Mouse (Mus musculus) kidney, embryonic 15.5 days (tissue): ENCODE results near the gene Rbm47. TPM values are rescaled to one million over a fixed set of nuclear protein-coding genes. Genes with fewer than 3 reads are reported as not detected.
"Not testable (repeated sequence)": the region's sequence is repeated elsewhere in the genome, so short reads cannot be mapped to it uniquely, and the experiment has no call there.

Source experiments
- ATAC-seq: fragments of 200-750 bp; cut with Nextera tagmentation; replicated peaks from 2 replicates; pipeline ENCODE4 v1.8.0; 2017; ENCODE audit warnings: moderate TSS enrichment; ENCODE audit not compliant: low FRiP score
- H3K27ac ChIP-seq: fragments of 300-500 bp; sonication (generic); 2 replicates; pipeline ENCODE4 v1.5.1; 2015; ENCODE audit warnings: mild to moderate bottlenecking, inconsistent platforms
- H3K27me3 ChIP-seq: fragments of 300-500 bp; sonication (generic); 2 replicates; pipeline ENCODE4 v1.6.1; 2015; ENCODE audit warnings: inconsistent platforms
- H3K36me3 ChIP-seq: fragments of 300-500 bp; sonication (generic); 2 replicates; pipeline ENCODE4 v1.6.1; 2015; ENCODE audit warnings: inconsistent platforms
- H3K4me1 ChIP-seq: fragments of 300-500 bp; sonication (generic); 2 replicates; pipeline ENCODE4 v1.6.1; 2015; ENCODE audit warnings: inconsistent platforms
- H3K4me2 ChIP-seq: fragments of 300-500 bp; sonication (generic); 2 replicates; pipeline ENCODE4 v1.6.1; 2015; ENCODE audit warnings: moderate library complexity, mild to moderate bottlenecking, inconsistent platforms
- H3K4me3 ChIP-seq: fragments of 300-500 bp; sonication (generic); replicated peaks from 2 replicates; pipeline ENCODE4 v1.5.1; 2015; ENCODE audit warnings: mild to moderate bottlenecking, inconsistent platforms
- H3K9ac ChIP-seq: fragments of 300-500 bp; sonication (generic); 2 replicates; pipeline ENCODE4 v1.6.1; 2015; ENCODE audit warnings: mild to moderate bottlenecking, inconsistent platforms
- H3K9me3 ChIP-seq: fragments of 300-500 bp; sonication (generic); replicated peaks from 2 replicates; pipeline ENCODE4 v1.6.1; 2016; ENCODE audit warnings: inconsistent platforms
- WGBS: fragments of 180-500 bp; shearing (Covaris S2); methylation state at CpG from one replicate; pipeline ENCODE4 v1.1.7; 2015; ENCODE audit warnings: mixed read lengths; 5-methylcytosine and 5-hydroxymethylcytosine counted together
- polyA plus RNA-seq: library from polyadenylated mRNA; unstranded; fragments of >200 nt; fragmentation: Nextera tagmentation; extraction: Ambion mirVana; gene quantifications from 2 replicates; pipeline ENCODE4 v1.2.1, GENCODE M21; 2015

Gene Rbm47
- polyA plus RNA-seq, 1 experiment from 2014 or later, result 60.6 TPM

DNA sequence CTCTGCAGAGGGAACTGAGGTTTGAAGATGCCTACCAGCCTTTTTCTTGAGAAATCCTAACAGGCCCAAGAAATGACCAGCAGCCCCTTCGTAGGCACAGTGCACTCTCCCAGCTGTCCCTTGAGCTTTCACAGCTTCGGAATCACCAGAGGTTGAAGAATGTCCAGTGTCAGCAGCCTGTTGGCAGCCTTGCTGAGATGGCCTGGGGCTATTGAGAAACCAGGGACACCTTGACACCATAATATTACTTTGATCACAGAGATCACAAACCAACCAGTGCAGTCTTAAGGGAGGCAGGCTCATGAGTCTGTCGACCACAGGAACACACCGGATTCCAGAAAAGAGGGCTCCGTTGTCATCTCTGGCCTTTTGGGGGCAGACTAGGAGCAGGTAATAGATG, 171.7 kb downstream of the Rbm47 start:
- ATAC-seq, result no peak
- no peak overlapping the region for H3K9ac ChIP-seq
- H3K27me3 ChIP-seq, result no peaks in the 10 kb centered on the region
- no peak overlapping the region for H3K4me3 ChIP-seq
- peak overlapping the region; percentile 91 for H3K27ac ChIP-seq
- peaks cover 27% of the 10 kb centered on the region for H3K4me1 ChIP-seq
- 66% methylated on average over 5 of the region's 5 CpGs for WGBS
- no peak overlapping the region for H3K4me2 ChIP-seq
- no peaks in the 10 kb centered on the region for H3K9me3 ChIP-seq
- H3K36me3 ChIP-seq, result no peaks in the 10 kb centered on the region

DNA sequence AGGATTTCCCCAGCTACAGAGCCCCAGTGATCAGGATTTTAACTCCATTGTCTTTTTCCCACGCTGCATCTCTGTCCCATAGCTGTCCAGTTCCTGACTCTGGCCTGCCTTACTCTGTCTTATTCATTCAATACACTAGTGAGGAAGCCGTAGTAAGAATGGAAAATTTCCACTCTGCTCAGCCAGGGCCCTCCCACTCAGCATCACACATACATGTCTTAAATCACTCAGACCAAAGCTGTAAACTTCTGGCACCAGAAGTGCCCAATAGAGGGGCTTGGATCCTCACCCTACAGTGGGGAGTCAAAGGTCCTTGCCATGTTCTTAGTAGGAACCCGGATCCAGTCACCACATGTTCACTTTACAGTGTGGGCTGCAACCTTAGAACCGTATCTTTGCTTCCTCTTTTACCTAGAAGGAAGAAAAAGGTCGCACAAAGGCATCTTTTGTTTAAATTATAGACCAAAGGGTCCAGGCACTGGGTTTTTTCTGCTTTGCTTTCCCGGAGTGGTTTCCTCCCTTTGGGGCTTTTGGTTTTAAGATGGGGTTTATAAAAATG, 172.3 kb downstream of the Rbm47 start:
- Histone ChIP-seq H3K9ac (no peak overlapping the region), H3K4me1 (peaks cover 27% of the 10 kb centered on the region), H3K27ac (peak overlapping the region; percentile 91), H3K9me3 (no peaks in the 10 kb centered on the region), H3K4me2 (no peak overlapping the region), H3K36me3 (no peaks in the 10 kb centered on the region), H3K4me3 (no peak overlapping the region), H3K27me3 (no peaks in the 10 kb centered on the region)
- WGBS, result 12% methylated on average over 6 of the region's 6 CpGs
- peak; percentile 67 for ATAC-seq

DNA sequence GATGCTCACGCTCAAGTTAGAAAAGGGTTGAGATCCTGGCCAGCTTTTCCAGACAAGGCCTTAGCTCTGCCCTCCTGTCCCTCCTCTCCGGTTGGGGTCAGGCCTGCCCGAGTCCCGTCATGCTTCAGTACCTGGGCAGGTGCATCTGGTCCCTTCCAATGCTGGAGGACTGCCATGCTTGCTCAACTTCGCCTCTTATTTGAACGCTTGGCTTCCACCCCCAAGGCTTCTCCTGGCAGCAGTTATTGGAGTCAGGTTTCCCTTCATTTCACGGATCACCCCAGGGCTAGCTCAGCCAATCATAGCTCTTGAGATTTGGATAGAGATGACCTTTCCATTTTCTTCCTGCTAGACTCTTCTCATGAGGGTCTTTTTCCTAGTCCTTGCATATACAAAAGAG, 172.8 kb downstream of the Rbm47 start:
- no peaks in the 10 kb centered on the region for H3K27me3 ChIP-seq
- no peaks in the 10 kb centered on the region for H3K36me3 ChIP-seq
- peak overlapping the region; percentile 91 for H3K27ac ChIP-seq
- peaks cover 23% of the 10 kb centered on the region for H3K4me1 ChIP-seq
- ATAC-seq, result peak; percentile 81
- no peak overlapping the region for H3K4me2 ChIP-seq
- no peak overlapping the region for H3K4me3 ChIP-seq
- 43% methylated on average over 7 of the region's 7 CpGs for WGBS
- no peak overlapping the region for H3K9ac ChIP-seq
- no peaks in the 10 kb centered on the region for H3K9me3 ChIP-seq

DNA sequence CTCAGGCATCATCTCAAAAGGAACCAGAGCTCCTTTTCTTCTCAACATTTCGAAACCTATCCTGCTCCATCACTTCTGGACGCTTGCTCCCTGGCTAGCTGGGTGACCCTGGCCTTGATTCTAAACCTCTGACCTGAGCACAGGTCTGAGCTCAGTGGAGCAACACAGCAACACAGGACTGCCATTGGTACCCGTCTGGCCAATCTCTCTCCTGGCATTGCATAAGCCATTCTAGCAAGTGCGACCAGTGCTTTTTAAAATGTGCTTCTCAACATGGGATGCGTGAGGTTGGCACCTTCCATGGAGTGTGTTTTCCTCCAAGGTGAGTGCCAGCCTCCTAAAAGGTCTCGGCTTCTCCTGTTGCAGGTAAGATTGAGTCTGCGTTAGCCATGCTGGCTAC, 173.8 kb downstream of the Rbm47 start:
- Histone ChIP-seq H3K9me3 (no peaks in the 10 kb centered on the region), H3K4me2 (no peak overlapping the region), H3K27ac (0 out of 2 replicates have a peak overlapping the region, but pooled peaks have one; percentile 91), H3K4me3 (no peak overlapping the region), H3K4me1 (peaks cover 27% of the 10 kb centered on the region), H3K9ac (no peak overlapping the region), H3K36me3 (no peaks in the 10 kb centered on the region), H3K27me3 (no peaks in the 10 kb centered on the region)
- 86% methylated on average over 7 of the region's 7 CpGs for WGBS
- ATAC-seq, result no peak

DNA sequence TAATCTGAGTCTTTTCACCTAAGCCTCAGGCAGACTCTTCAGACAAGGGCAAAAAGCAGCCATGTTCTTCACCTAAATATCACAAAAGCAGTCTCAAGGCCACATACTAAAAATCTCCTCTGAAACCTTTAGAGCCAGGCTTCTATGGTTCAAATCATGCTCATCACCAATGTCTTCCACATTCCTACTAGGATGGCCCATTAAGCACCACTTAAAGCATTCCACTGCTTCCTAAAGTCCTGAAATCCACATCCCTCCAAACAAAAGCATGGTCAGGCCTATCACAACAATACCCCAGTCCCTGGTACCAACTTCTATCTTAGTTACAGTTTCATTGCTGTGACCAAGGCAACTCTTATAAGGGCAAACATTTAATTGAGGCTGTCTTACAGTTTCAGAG, 175.1 kb downstream of the Rbm47 start:
- H3K4me2 ChIP-seq, result no peak overlapping the region
- no peaks in the 10 kb centered on the region for H3K9me3 ChIP-seq
- no peak overlapping the region for H3K27ac ChIP-seq
- no peak for ATAC-seq
- peaks cover 27% of the 10 kb centered on the region for H3K4me1 ChIP-seq
- H3K4me3 ChIP-seq, result no peak overlapping the region
- no peaks in the 10 kb centered on the region for H3K27me3 ChIP-seq
- H3K36me3 ChIP-seq, result no peaks in the 10 kb centered on the region
- H3K9ac ChIP-seq, result no peak overlapping the region

DNA sequence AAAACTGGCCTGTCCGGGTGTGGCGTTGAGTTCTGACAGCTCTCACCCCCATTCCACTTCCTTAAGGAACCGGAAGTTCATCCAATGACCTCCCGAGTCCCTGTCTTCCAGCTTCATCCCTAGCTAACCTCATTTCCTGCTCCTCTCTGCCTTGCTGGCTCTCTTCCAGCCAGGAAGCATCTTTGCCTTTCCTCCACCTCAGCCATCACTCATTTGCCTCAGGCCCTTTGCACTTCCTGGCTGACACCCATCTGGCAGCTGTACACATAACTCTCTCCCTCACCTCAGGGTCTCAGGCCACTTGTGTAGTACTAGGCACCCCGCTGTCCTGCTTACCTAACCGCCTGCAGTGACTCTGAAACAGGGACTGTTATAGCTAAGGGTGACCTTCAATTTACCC, 178.3 kb downstream of the Rbm47 start:
- H3K9me3 ChIP-seq, result no peaks in the 10 kb centered on the region
- ATAC-seq, result no peak
- peak overlapping the region; percentile 24; the same call in 1 of the 2 replicates for H3K27ac ChIP-seq
- H3K9ac ChIP-seq, result no peak overlapping the region
- 60% methylated on average over 6 of the region's 6 CpGs for WGBS
- no peaks in the 10 kb centered on the region for H3K36me3 ChIP-seq
- peaks cover 8% of the 10 kb centered on the region for H3K4me1 ChIP-seq
- no peak overlapping the region for H3K4me2 ChIP-seq
- no peaks in the 10 kb centered on the region for H3K27me3 ChIP-seq
- no peak overlapping the region for H3K4me3 ChIP-seq

DNA sequence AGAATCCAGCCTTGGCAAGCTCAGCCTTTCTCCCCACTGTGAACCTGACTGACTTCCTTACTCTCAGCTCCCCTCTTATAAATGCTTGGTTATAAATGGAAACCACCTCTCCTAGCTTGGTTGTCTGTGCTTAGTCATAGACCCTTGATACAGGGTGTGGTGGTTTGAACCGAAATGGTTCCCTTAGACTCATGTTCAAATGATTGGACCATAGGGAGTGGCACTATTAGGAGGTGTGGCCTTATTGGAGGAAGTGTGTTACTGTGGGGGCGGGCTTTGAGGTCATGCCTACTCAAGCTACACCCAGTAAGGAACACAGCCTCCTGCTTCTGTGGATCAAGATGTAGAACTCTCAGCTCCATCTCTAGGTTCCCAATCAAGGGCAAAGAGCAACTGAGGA, 181.7 kb downstream of the Rbm47 start:
- Histone ChIP-seq H3K27ac (no peak overlapping the region), H3K4me3 (no peak overlapping the region), H3K4me1 (peaks cover 8% of the 10 kb centered on the region; the same call in 1 of the 2 replicates), H3K27me3 (no peaks in the 10 kb centered on the region), H3K9me3 (no peaks in the 10 kb centered on the region), H3K36me3 (no peaks in the 10 kb centered on the region), H3K9ac (no peak overlapping the region), H3K4me2 (no peak overlapping the region)
- WGBS, result 88% methylated on average over 2 of the region's 2 CpGs
- no peak for ATAC-seq

DNA sequence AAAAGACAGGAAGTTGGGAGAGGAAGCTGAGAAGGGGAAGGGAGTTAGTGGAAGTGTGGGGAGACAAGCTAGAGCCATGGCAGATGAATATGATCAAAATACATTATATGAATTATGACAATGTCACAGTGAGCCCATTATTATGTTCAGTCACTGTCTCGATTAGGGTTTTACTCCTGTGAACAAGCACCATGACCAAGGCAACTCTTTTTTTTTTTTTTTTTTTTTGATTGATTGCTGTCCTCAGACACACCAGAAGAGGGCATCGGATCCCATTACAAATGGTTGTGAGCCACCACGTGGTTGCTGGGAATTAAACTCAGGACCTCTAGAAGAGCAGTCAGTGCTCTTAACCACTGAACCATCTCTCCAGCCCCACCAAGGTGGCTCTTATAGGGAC, 185.9 kb downstream of the Rbm47 start:
- H3K27ac ChIP-seq, H3K9me3 ChIP-seq, H3K27me3 ChIP-seq, H3K4me3 ChIP-seq, H3K4me1 ChIP-seq, H3K9ac ChIP-seq, H3K4me2 ChIP-seq, H3K36me3 ChIP-seq, ATAC-seq: not testable (repeated sequence)
- WGBS, result 71% methylated on average over 3 of the region's 3 CpGs

DNA sequence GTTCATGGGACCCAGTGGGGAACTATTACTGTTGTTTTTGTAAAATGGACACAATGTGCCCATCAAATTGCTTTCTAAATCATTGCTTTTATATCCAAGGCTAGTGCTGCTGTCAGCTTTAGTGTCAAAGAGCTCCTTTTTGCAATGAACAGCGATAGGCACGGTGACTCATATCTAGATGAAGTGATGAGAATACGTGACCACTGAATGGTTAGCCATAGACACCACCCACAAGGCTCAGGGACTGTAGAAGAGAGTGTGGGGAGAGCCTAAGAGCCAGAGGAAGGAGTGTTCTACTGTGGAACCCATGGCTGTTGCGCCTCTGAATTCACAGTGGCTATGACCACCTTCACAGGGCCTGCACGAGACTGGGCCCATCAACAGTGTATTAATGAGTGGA, 186.5 kb downstream of the Rbm47 start:
- Histone ChIP-seq H3K9ac (no peak overlapping the region), H3K4me2 (no peak overlapping the region), H3K27ac (no peak overlapping the region), H3K4me3 (no peak overlapping the region), H3K9me3 (no peaks in the 10 kb centered on the region), H3K27me3 (no peaks in the 10 kb centered on the region), H3K36me3 (no peaks in the 10 kb centered on the region), H3K4me1 (no peaks in the 10 kb centered on the region)
- WGBS, result 85% methylated on average over 5 of the region's 5 CpGs
- ATAC-seq, result no peak

DNA sequence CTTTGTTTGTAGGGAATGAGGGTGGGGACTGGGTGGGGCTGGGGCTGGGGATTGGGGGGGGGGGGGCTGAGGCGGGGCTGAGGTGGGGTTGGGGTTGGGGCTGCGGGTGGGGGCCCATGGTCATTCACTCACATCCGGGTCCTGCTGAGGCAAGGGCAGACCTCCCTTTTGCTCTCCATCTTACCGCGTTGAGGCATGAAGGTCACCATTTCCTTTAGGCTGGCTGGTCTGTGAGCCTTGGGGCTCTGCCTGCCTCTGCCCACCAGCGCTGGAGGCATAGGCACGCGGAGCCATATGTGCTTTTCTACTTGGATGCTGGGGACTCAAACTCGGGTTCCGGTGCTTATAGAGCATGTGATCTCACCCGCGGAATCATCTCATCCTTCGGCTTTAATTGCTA, 197.2 kb downstream of the Rbm47 start:
- 90% methylated on average over 13 of the region's 13 CpGs for WGBS
- no peaks in the 10 kb centered on the region for H3K27me3 ChIP-seq
- no peak for ATAC-seq

DNA sequence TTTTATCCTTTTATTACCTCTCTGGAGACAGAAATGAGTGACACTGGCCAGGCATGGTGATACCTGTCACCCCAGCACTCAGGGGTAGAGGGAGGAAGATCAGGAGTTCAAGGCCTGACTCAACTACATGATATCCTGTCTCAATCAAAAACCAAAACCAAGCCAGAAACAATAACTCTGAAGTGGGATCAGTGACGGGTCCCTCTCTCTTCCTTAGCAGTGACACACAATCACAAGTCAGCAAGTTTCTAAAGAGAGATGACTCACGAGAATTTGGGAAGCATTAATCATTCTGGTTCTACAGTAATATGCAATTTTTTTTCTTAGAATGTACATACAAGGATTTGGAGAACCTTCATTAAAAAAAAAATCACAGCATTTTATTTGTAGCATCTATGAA, 199.7 kb downstream of the Rbm47 start:
- Histone ChIP-seq H3K9ac (no peak overlapping the region), H3K27ac (no peak overlapping the region), H3K4me1 (no peaks in the 10 kb centered on the region), H3K4me3 (no peak overlapping the region), H3K36me3 (no peaks in the 10 kb centered on the region), H3K9me3 (no peaks in the 10 kb centered on the region), H3K4me2 (no peak overlapping the region), H3K27me3 (no peaks in the 10 kb centered on the region)
- no peak for ATAC-seq
- 57% methylated on average over 2 of the region's 2 CpGs for WGBS

More for the DNA sequence above, 197.2 kb downstream of the Rbm47 start:
- no peak overlapping the region for H3K4me3 ChIP-seq
- no peaks in the 10 kb centered on the region for H3K9me3 ChIP-seq
- H3K4me2 ChIP-seq, result no peak overlapping the region
- no peaks in the 10 kb centered on the region for H3K36me3 ChIP-seq
- H3K9ac ChIP-seq, result no peak overlapping the region
- no peaks in the 10 kb centered on the region for H3K4me1 ChIP-seq
- no peak overlapping the region for H3K27ac ChIP-seq

DNA sequence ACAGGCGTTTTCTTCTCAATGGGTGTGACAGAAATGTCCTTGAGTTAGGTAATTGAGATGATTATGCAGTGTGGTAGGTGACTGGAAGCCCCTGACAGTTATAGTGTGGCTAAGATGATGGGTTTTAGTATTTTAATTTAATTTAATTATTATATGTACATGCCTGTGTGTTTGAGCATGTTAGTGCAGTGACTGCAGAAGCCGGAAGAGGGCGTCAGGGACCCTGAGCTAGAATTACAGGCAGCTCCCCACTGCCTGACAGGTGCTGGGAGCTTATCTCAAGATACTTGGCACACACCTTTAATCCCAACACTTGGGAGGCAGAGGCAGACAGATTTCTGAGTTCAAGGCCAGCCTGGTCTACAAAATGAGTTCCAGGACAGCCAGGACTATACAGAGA, 204.9 kb downstream of the Rbm47 start:
- Histone ChIP-seq H3K27me3 (no peaks in the 10 kb centered on the region), H3K4me1 (0 out of 2 replicates have a peak, but pooled peaks cover 2% of the 10 kb centered on the region), H3K36me3 (no peaks in the 10 kb centered on the region), H3K9ac (no peak overlapping the region), H3K4me3 (no peak overlapping the region), H3K27ac (no peak overlapping the region), H3K4me2 (no peak overlapping the region), H3K9me3 (no peaks in the 10 kb centered on the region)
- no peak for ATAC-seq
- 95% methylated on average over 3 of the region's 3 CpGs for WGBS

DNA sequence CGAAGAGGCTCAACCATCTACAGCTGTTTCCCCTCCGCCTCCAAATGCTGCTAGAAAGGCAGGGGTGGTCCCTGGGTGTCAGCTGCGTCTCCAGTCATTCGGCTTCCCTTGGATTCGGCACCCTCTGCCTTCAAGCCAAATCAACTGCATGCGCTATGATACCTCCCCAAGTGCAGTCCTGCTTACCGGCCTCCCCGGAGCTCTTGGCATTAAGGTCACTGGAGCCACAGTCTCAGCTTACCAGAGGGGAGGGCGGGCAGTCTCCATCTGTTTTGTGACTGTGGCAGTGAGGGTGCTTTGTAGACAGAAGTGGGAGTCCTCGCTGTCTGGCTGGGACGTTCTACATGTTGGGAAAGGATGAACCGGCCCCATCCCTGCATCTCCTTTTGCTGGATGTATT, 205.8 kb downstream of the Rbm47 start:
- Histone ChIP-seq H3K9me3 (no peaks in the 10 kb centered on the region), H3K9ac (no peak overlapping the region), H3K27me3 (no peaks in the 10 kb centered on the region), H3K27ac (no peak overlapping the region), H3K4me3 (no peak overlapping the region), H3K36me3 (no peaks in the 10 kb centered on the region), H3K4me2 (no peak overlapping the region), H3K4me1 (0 out of 2 replicates have a peak, but pooled peaks cover 2% of the 10 kb centered on the region)
- WGBS, result 52% methylated on average over 12 of the region's 12 CpGs
- 0 out of 2 replicates have a peak, but pooled peaks have one; percentile 22 for ATAC-seq
